Mouse (Mus musculus): ENCODE results near the gene Tas1r3.

GRCm38 (mm10) chr4:155895216-155895615, 32.1 kb upstream of the Tas1r3 start:
- TF ChIP-seq CTCF (IDR thresholded peaks at IDR 0.05; ENCODE audit: low read depth) (no peak), EP300 (IDR thresholded peaks at IDR 0.05; ENCODE audit: low read depth) (no peak)
